Mouse (Mus musculus): Measurements from ENCODE around the gene Hps1.
"Not testable (repeated sequence)": the region's sequence is repeated elsewhere in the genome, so short reads cannot be mapped to it uniquely, and the experiment has no call there.

The Hps1 gene

GRCm38 (mm10) chr19:42779531-42780155 lies at the start of gene Hps1:
TSS of gene Hps1 (minus strand) at chr19:42779978.
- in situ Hi-C loops (cut with MboI, MseI), result loop anchor here (5.0 to 10.0 kb wide), 3 partner anchors 255 to 973 kb away; partner anchors contain the start of genes Cox15 and Cutc

- in situ Hi-C loops (cut with MboI, MseI), result loop anchor here (25.0 kb wide), 1 partner anchor 1983 kb away; no protein-coding TSS in a partner anchor
These were observed 49.4 kb upstream of the Hps1 start for GRCm38 (mm10) chr19:42829196-42829595.

DNA sequence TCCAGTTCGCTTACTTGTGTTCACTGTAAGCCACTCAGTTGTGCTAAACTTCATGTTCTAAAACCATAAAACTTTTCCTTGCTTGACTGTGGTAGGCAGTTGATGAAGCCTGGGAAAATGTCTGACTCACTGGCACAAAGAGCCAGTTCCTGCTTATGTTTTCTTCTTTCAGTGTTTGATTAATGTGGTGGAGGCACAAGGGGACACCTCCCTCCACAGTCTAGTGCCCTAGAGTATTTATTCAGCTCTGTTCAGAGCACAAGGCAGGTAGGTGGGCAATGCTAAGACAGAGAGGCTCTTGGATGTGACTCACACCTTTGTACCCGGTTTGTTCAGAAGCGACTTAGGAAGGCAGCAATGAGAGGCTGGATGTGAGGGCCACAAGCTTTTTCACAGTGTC lies 48.1 kb upstream of the Hps1 start:
- in situ Hi-C loops (cut with MboI, MseI), result loop anchor here (25.0 kb wide), 1 partner anchor 1984 kb away; no protein-coding TSS in a partner anchor

DNA sequence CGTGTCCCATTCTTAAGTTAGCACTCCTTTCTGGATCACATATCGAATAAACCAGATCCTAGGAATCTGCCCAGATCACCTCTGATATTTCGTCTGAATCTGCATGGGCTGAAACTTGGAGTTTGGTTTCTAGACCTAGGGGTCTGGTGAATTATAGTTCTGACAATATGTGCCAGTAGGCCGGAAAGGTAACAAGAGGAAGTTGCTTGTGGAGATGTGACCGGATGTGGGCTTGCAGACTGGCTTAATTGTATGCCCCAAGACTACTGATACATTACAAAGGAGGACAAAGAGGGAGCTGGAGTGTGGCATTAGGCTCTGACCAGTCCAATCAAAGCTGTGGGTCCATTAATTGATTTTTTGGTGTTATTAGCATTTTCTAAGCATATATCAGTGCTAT lies 40.3 kb upstream of the Hps1 start:
- in situ Hi-C loops (cut with MboI, MseI), result no loop called here

DNA sequence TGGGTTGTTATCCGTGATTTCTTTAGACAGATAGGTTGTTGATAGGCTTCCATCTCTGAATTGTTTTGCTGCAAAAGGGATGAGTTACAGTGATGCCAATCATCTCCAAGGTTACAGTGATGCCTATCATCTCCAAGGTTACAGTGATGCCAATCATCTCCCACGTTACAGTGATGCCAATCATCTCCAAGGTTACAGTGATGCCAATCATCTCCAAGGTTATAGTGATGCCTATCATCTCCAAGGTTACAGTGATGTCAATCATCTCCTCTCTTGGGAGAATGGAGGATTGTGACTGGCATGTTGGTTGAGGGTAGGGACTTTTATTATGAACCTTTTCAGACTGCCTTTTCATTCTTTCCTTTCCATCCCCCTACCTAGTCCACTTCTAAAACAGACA lies 38.0 kb upstream of the Hps1 start:
- in situ Hi-C loops (cut with MboI, MseI), result no loop called here

- in situ Hi-C loops (cut with MboI, MseI), result no loop called here
These were observed 36.5 kb upstream of the Hps1 start for GRCm38 (mm10) chr19:42816261-42816660.

- in situ Hi-C loops (cut with MboI, MseI), result no loop called here
These were observed 30.4 kb upstream of the Hps1 start for GRCm38 (mm10) chr19:42810140-42810539.

- in situ Hi-C loops (cut with MboI, MseI), result loop anchor here (10.0 kb wide), 1 partner anchor 505 kb away; no protein-coding TSS in a partner anchor
These were observed 29.7 kb upstream of the Hps1 start for GRCm38 (mm10) chr19:42809491-42809890.

GRCm38 (mm10) chr19:42797866-42798265 lies 18.1 kb upstream of the Hps1 start:
- in situ Hi-C loops (cut with MboI, MseI), result no loop called here

DNA sequence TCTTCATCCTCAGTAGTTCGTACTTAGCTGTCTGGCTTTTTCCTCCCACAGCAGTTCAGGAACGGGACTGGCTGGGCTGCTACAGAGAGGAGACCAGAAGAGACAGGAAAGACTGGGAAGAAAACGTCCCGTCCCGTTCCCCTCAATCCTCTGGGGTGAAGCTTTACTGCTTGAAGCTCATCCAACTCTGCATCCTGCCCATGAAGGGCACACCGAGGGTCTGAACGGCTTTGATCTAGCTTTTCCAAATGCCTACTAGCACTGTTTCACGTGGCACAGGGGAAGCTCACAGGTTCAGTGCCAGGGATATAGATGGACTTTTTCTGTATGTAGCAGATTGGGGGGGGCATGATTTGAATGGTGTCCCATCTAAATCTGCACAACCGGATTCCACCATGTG lies 16.0 kb upstream of the Hps1 start:
- in situ Hi-C loops (cut with MboI, MseI), result no loop called here

- in situ Hi-C loops (cut with MboI, MseI), result no loop called here
These were observed 15.3 kb upstream of the Hps1 start for GRCm38 (mm10) chr19:42794914-42795613.

DNA sequence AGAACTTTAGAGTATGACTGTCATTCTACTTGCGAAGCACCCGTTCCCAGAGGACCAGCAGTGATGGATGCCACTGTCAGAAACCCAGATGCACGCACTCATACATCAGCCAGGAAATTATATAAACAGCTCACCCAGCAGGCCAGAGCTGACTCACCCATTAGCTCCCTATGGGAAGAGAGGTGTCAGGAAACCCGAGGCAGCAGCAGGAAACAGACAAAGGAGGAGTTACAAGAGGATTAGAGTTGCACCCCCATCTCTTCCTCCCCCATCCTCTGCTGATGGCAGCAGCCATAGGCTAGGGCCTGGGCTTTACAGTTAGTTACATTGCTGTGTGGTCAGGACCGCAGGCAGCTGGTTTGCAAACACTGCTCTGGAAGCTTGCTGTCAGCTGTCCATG lies 8.5 kb upstream of the Hps1 start:
- in situ Hi-C loops (cut with MboI, MseI), result no loop called here

DNA sequence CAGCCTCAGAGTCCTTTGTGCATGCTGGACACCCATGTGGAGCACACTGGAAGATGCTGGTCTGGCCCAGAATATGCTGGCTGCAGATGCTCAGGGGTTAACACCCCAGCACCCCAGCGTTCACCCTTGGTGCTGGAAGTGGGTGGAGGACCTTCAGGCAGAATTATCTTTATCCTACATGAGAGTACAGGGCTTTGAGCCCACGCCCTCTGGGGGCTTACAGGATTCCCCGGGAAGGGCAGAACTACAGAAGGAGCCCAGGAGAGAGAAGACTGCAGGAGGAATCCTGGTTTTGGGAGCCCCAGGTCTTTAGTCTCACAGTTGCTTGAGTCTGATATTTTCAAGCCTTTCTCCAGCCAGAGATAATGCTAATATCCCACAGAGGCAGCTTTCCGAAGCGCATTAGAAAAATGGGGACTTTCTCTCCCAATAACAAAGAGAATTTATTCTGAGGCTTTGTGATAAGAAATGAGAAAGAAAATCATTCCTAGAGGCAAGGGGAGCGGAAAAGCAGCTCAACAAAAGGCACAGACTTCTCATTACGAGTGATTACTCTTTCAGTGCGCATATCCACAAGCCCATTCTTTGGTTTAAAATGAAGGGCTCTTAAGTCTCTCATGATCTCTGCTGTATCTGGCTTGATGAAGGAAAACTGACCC lies 5.9 kb upstream of the Hps1 start:
- in situ Hi-C loops (cut with MboI, MseI), result no loop called here

GRCm38 (mm10) chr19:42785129-42785528 lies 5.4 kb upstream of the Hps1 start:
- in situ Hi-C loops (cut with MboI, MseI), result no loop called here

- in situ Hi-C loops (cut with MboI, MseI), result not testable (repeated sequence)
These were observed 369 bp upstream of the Hps1 start for GRCm38 (mm10) chr19:42780156-42780538.

- in situ Hi-C loops (cut with MboI, MseI), result loop anchor here (5.0 to 10.0 kb wide), 3 partner anchors 253 to 974 kb away; partner anchors contain the start of genes Cox15 and Cutc
These were observed 2.0 kb downstream of the Hps1 start for GRCm38 (mm10) chr19:42777801-42778200.

GRCm38 (mm10) chr19:42776813-42777212 lies 3.0 kb downstream of the Hps1 start:
- in situ Hi-C loops (cut with MboI, MseI), result loop anchor here (5.0 to 10.0 kb wide), 3 partner anchors 252 to 975 kb away; partner anchors contain the start of genes Cox15 and Cutc

GRCm38 (mm10) chr19:42770141-42770872 lies 9.5 kb downstream of the Hps1 start:
- in situ Hi-C loops (cut with MboI, MseI), result loop anchor here (10.0 kb wide), 1 partner anchor 246 kb away; no protein-coding TSS in a partner anchor

GRCm38 (mm10) chr19:42769648-42770047 lies 10.1 kb downstream of the Hps1 start:
- in situ Hi-C loops (cut with MboI, MseI), result loop anchor here (10.0 kb wide), 1 partner anchor 245 kb away; no protein-coding TSS in a partner anchor

GRCm38 (mm10) chr19:42767361-42767760 lies 12.4 kb downstream of the Hps1 start:
- in situ Hi-C loops (cut with MboI, MseI), result no loop called here

GRCm38 (mm10) chr19:42764398-42764797 lies 15.4 kb downstream of the Hps1 start:
- in situ Hi-C loops (cut with MboI, MseI), result no loop called here

GRCm38 (mm10) chr19:42756671-42757070 lies 23.1 kb downstream of the Hps1 start:
- in situ Hi-C loops (cut with MboI, MseI), result no loop called here

All from regulatory T cell (primary cell).